Mouse (Mus musculus) retina, embryonic 14.5 days (tissue): Measurements from ENCODE around the gene Fgfr2.

ENCODE experiments used
- DNase-seq: peaks from one replicate; pipeline ENCODE4 v3.0.0-alpha.2; 2015; ENCODE audit warnings: low spot score

The Fgfr2 gene

DNA sequence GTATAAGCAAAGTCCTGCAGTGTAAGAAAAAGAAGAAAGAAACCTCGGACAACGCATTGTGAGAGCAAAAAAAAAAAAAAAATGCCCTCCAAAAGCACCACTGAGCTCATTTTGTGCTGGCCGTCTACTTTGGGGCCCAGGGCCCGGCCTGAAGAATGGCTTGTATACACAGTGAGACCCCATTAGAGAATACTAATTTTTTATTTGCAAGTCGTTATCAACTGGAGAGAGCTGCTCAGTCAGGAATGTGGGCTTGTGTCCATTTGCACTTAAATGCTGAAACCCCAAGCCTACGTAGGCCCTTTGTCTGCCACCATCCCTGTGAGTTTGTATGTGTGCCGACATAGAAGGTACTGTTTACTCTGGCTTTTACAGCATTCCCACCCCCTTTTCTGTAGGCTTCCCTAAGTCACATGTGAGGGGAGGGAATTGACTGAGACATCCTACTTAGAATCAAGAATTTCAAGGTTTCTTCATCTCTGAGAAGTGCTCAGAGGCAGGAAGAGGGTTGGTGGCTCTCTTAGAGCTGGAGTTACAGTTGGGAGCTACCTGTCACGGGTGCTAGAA, 1785.6 kb downstream of the Fgfr2 start:
- no peak for DNase-seq

GRCm38 (mm10) chr7:131333564-131333963, 1789.6 kb downstream of the Fgfr2 start, which contains the start of gene Fam24a:
Gene Fam24a, plus strand, starts transcription at chr7:131333864.
- DNase-seq: no peak

- DNase-seq: no peak
Measured at GRCm38 (mm10) chr7:131331688-131332087, 1791.5 kb downstream of the Fgfr2 start.

DNA sequence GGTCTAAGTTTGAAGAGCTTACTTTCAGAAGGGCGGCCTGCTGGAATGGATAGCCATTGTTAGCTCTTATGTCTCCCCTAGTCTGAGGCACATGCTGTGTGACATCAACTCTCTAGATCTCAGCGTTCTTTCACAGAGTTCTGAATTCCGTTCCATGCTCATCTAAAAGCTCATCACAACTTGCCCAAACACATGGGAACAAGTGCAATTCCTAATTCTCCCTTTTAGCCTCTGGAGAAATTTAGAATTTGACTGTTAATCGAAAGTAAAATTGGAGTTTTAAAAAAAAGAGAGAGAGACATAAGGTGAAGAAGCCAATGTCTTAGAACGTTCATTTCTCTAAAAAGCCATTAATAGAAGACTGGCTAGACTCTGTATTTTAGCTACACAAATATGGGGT, 1793.7 kb downstream of the Fgfr2 start, which contains the start of gene Fam24b:
Fam24b (minus strand) TSS at position 101 of the 400 bp plus-strand sequence.
- no peak for DNase-seq

GRCm38 (mm10) chr7:131327054-131327453, 1796.1 kb downstream of the Fgfr2 start:
- DNase-seq: no peak

- no peak for DNase-seq
Measured at GRCm38 (mm10) chr7:131322192-131322591, 1801.0 kb downstream of the Fgfr2 start, which contains the start of gene Cuzd1. Gene Cuzd1, minus strand, starts transcription at chr7:131322292.

DNA sequence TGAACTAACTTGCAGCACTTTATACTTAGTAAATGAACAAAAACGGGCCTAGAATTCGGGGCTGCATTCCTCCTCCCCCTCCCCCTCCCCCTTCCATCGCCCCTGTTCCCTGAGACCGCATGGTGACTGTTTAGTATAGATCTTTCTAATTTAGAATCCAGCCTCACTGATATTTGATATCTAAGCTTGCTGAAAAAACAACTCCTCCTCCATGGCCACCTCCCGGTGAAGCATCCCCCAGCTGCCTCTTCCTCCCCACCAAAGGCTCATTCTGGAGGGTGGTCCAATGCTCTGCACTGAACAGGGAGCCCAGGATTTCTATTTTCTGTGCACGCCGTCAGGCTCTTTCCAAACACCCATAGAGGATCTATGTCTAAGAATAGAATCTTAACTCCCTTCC, 1804.8 kb downstream of the Fgfr2 start:
- DNase-seq: no peak

GRCm38 (mm10) chr7:131317587-131317986, 1805.6 kb downstream of the Fgfr2 start:
- no peak for DNase-seq

DNA sequence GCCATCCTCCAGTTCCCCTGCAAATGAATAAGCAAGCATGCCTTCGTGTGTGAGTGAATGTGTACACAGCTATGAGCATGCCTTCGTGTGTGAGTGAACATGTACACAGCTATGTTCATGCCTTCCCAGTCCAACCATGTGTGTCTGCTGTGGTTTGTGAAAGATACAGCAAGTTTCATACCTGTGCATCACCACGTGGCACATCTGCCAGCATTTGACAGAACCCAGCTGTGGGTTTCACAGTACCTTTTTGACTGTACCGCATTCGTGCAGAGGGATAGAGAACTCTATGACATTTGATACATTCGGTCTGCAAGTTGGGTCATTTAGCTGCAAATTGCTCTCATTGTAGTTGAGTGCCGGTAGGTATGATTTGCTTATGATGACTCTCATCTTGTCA, 1808.7 kb downstream of the Fgfr2 start:
- DNase-seq: no peak

- no peak for DNase-seq
Measured at GRCm38 (mm10) chr7:131306733-131307132, 1816.4 kb downstream of the Fgfr2 start.

GRCm38 (mm10) chr7:131303340-131303739, 1819.8 kb downstream of the Fgfr2 start:
- DNase-seq: no peak

- no peak for DNase-seq
Measured at GRCm38 (mm10) chr7:131297151-131297550, 1826.0 kb downstream of the Fgfr2 start.

- no peak for DNase-seq
Measured at GRCm38 (mm10) chr7:131265851-131266250, 1857.3 kb downstream of the Fgfr2 start.

- no peak for DNase-seq
Measured at GRCm38 (mm10) chr7:131264251-131264650, 1858.9 kb downstream of the Fgfr2 start.

GRCm38 (mm10) chr7:131260946-131261345, 1862.2 kb downstream of the Fgfr2 start:
- no peak for DNase-seq

- DNase-seq: no peak
Measured at GRCm38 (mm10) chr7:131257309-131257708, 1865.8 kb downstream of the Fgfr2 start.

GRCm38 (mm10) chr7:131256841-131257240, 1866.3 kb downstream of the Fgfr2 start:
- no peak for DNase-seq

GRCm38 (mm10) chr7:131244993-131245392, 1878.2 kb downstream of the Fgfr2 start:
- DNase-seq: peak; percentile 34

- no peak for DNase-seq
Measured at GRCm38 (mm10) chr7:131236091-131236490, 1887.1 kb downstream of the Fgfr2 start.

DNA sequence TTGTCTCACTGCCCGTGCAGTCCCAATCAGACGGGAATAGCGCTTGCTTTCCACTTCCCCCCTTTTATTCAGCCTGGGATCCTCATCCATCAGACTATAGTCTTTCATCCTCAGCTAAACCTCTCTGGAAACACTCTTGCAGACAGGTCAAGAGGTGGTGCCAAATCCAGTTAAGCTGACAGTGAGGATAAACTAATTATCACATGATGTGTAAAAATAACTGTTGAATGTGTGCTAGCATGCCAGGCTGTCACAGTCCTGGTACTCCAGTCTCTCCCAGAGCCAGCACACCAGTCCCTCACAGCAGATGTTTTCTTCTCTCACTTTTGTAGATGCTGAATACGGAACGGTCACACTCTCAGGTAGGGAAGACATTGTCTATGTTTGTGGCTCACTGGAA, 1900.1 kb downstream of the Fgfr2 start:
- DNase-seq: no peak

- no peak for DNase-seq
Measured at GRCm38 (mm10) chr7:131187996-131188395, 1935.2 kb downstream of the Fgfr2 start.

DNA sequence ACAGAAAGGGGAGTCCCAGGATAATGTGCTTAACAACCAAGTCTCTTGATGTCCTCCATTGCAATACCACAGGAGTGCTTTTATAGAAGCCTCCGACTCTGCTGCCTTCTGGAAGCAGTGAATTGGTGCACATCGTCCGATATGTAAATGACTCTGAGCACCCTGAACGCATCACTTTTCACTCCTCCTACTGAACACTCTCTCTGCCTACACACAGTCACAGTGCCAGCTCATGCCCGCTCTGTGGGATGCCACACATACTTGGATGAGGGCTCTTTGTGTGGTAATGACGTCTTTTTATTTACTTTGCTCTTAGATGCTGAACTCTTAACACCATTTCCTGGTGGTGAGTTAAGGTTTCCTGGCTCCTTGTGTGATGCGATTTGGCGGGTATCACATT, 1936.1 kb downstream of the Fgfr2 start:
- no peak for DNase-seq

- DNase-seq: peak; percentile 5
Measured at GRCm38 (mm10) chr7:131184339-131184738, 1938.8 kb downstream of the Fgfr2 start.

GRCm38 (mm10) chr7:131182685-131183084, 1940.5 kb downstream of the Fgfr2 start:
- DNase-seq: peak; percentile 62
